Mouse (Mus musculus): Measurements from ENCODE around the gene Rtp2. TPM values are rescaled to one million over a fixed set of nuclear protein-coding genes. Genes with fewer than 3 reads are reported as not detected.

The Rtp2 gene
- polyA plus RNA-seq, 1 experiment = not detected

- DNase-seq (ENCODE audit: low read depth) = no peak
These were observed 41.6 kb downstream of the Rtp2 start, which contains the start of gene Sst for GRCm38 (mm10) chr16:23890636-23891035. Sst (minus strand) TSS chr16:23890958.

GRCm38 (mm10) chr16:23890151-23890550, 42.0 kb downstream of the Rtp2 start:
- no peak for DNase-seq (ENCODE audit: low read depth)

- DNase-seq (ENCODE audit: low read depth) = no peak
These were observed 44.1 kb downstream of the Rtp2 start for GRCm38 (mm10) chr16:23887910-23888579.

- no peak for DNase-seq (ENCODE audit: low read depth)
These were observed 47.1 kb downstream of the Rtp2 start for GRCm38 (mm10) chr16:23885098-23885497.

Other genes with a start within 250 kb of the Rtp2 start
- not detected in 2 replicates for gene Sst, start 41.4 kb downstream of the Rtp2 start, polyA plus RNA-seq (2012; rRNA removed)
- not detected in 2 replicates for gene Gm37419, start 56.1 kb upstream of the Rtp2 start, polyA plus RNA-seq (2012; rRNA removed)
- 13.0 and 22.3 TPM in 2 replicates for gene Bcl6, start 56.5 kb upstream of the Rtp2 start, polyA plus RNA-seq (2012; rRNA removed)

All from gonadal fat pad, adult 2 months (tissue).